Mouse (Mus musculus) CH12.LX (cell line): ENCODE results near the gene Fam20a.

Experiments used
- CTCF ChIP-seq, 2 experiments: IDR thresholded peaks in 1 of 2; conservative IDR thresholded peaks in 1 of 2; 2 replicates each; pipeline ENCODE4 v1.5.1; 2011 to 2012; ENCODE audit warnings: low read depth in 2 of 2, low read length in 2 of 2, improper control_type of control experiment in 1 of 2, inconsistent platforms in 1 of 2, mild to moderate bottlenecking in 1 of 2, moderate library complexity in 1 of 2
- ELF1 ChIP-seq: IDR thresholded peaks from 2 replicates; pipeline ENCODE4 v1.6.1; 2014; ENCODE audit warnings: low read depth, mild to moderate bottlenecking, inconsistent platforms, low read length, improper control_type of control experiment
- JUND ChIP-seq: conservative IDR thresholded peaks from 2 replicates; pipeline ENCODE4 v1.6.1; 2011; ENCODE audit warnings: low read depth, low read length, improper control_type of control experiment
- MAX ChIP-seq: IDR thresholded peaks from 2 replicates; pipeline ENCODE4 v1.6.1; 2011; ENCODE audit warnings: low read length, improper control_type of control experiment
- UBTF ChIP-seq: IDR thresholded peaks from 2 replicates; pipeline ENCODE4 v1.6.1; 2012; ENCODE audit warnings: low read depth, mild to moderate bottlenecking, inconsistent platforms, low read length, improper control_type of control experiment, moderate library complexity
- USF1 ChIP-seq: IDR thresholded peaks from 2 replicates; pipeline ENCODE4 v1.6.1; 2014; ENCODE audit warnings: low read depth, mild to moderate bottlenecking, inconsistent platforms, low read length, improper control_type of control experiment
- USF2 ChIP-seq: conservative IDR thresholded peaks from 2 replicates; pipeline ENCODE4 v1.6.1; 2011; ENCODE audit warnings: low read depth, low read length, improper control_type of control experiment
- ZKSCAN1 ChIP-seq: IDR thresholded peaks from 2 replicates; pipeline ENCODE4 v1.6.1; 2012; ENCODE audit warnings: low read depth, inconsistent platforms, low read length, improper control_type of control experiment, borderline replicate concordance

- no peak for TF ChIP-seq ZKSCAN1
- TF ChIP-seq USF1: no peak
- no peak for TF ChIP-seq JUND
- TF ChIP-seq UBTF: no peak
- no peak for TF ChIP-seq CTCF (conservative IDR thresholded peaks at IDR 0.05 in 1 of 2, IDR thresholded peaks at IDR 0.05 in 1 of 2; ENCODE audit: low read depth in 2 of 2, low read length in 2 of 2)
- TF ChIP-seq MAX: no peak
- TF ChIP-seq ELF1: no peak
- no peak for TF ChIP-seq USF2
These were observed 10.8 kb upstream of the Fam20a start for GRCm38 (mm10) chr11:109732726-109733438.
